Mouse (Mus musculus) kidney, embryonic 14.5 days (tissue): Measurements from ENCODE around the gene Lin28b. TPM values are rescaled to one million over a fixed set of nuclear protein-coding genes. Genes with fewer than 3 reads are reported as not detected.
"Not testable (repeated sequence)": the region's sequence is repeated elsewhere in the genome, so short reads cannot be mapped to it uniquely, and the experiment has no call there.

ENCODE experiments used
- ATAC-seq: fragments of 200-750 bp; cut with Nextera tagmentation; 2 replicates; pipeline ENCODE4 v1.8.0; 2017; ENCODE audit warnings: moderate number of reproducible peaks, mild to moderate bottlenecking, moderate TSS enrichment, moderate library complexity; ENCODE audit not compliant: low FRiP score, low TSS enrichment
- H3K27ac ChIP-seq: fragments of 300-500 bp; sonication (generic); 2 replicates; pipeline ENCODE4 v1.5.1; 2014; ENCODE audit warnings: low read depth, mild to moderate bottlenecking, low read length, moderate library complexity, mixed read lengths
- H3K27me3 ChIP-seq: fragments of 300-500 bp; sonication (generic); 2 replicates; pipeline ENCODE4 v1.6.1; 2014; ENCODE audit warnings: mild to moderate bottlenecking, low read length; ENCODE audit not compliant: control insufficient read depth, insufficient read depth
- H3K36me3 ChIP-seq: fragments of 300-500 bp; sonication (generic); 2 replicates; pipeline ENCODE4 v1.6.1; 2014; ENCODE audit warnings: low read length, mixed read lengths; ENCODE audit not compliant: control insufficient read depth, insufficient read depth
- H3K4me1 ChIP-seq: fragments of 300-500 bp; sonication (generic); 2 replicates; pipeline ENCODE4 v1.6.1; 2014; ENCODE audit warnings: low read length, mixed read lengths; ENCODE audit not compliant: control insufficient read depth, insufficient read depth
- H3K4me2 ChIP-seq: fragments of 300-500 bp; sonication (generic); replicated peaks from 2 replicates; pipeline ENCODE4 v1.6.1; 2014; ENCODE audit warnings: low read depth, mild to moderate bottlenecking, low read length
- H3K4me3 ChIP-seq: fragments of 300-500 bp; sonication (generic); 2 replicates; pipeline ENCODE4 v1.5.1; 2014; ENCODE audit warnings: mild to moderate bottlenecking, low read length
- H3K9ac ChIP-seq: fragments of 300-500 bp; sonication (generic); 2 replicates; pipeline ENCODE4 v1.6.1; 2014; ENCODE audit warnings: low read depth, mild to moderate bottlenecking, low read length, moderate library complexity
- H3K9me3 ChIP-seq: fragments of 300-500 bp; sonication (generic); 2 replicates; pipeline ENCODE4 v1.6.1; 2016; ENCODE audit warnings: low read length; ENCODE audit not compliant: control insufficient read depth
- WGBS: fragments of 180-500 bp; shearing (Covaris S2); extraction: QIAGEN DNeasy Blood & Tissue Kit; methylation state at CpG from one replicate; pipeline ENCODE4 v1.1.7; 2014; 5-methylcytosine and 5-hydroxymethylcytosine counted together
- polyA plus RNA-seq: library from polyadenylated mRNA; unstranded; fragments of >200 nt; fragmentation: Nextera tagmentation; extraction: Ambion mirVana; gene quantifications from 2 replicates; pipeline ENCODE4 v1.2.1, GENCODE M21; 2014

Gene Lin28b
- polyA plus RNA-seq, 1 experiment from 2014 or later: 3.1 TPM

DNA sequence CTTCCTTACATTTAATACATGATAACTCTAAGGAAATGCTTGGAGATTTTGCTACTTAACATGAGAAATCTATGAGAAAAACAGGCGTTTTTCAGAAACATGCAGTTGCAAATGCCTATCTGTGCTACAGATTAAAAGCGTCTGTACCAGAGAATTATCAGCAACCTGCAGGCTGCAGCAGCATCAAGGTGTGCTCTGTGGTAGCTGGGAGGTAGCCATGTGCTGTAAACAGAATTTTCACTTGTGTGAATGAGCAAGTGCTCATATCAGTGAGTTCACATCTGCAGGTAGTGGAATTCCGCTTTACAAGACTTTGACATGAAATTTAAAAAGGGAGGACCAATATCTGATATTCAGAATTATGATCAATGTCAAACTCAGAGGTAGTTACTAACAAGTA is 107.9 kb downstream of the Lin28b start:
- H3K4me2 ChIP-seq: no peak overlapping the region
- H3K27ac ChIP-seq: no peak overlapping the region
- H3K9ac ChIP-seq: no peak overlapping the region
- 96% methylated on average over 3 of the region's 3 CpGs for WGBS
- no peak for ATAC-seq
- H3K4me1 ChIP-seq: no peaks in the 10 kb centered on the region
- no peaks in the 10 kb centered on the region for H3K9me3 ChIP-seq
- no peaks in the 10 kb centered on the region for H3K36me3 ChIP-seq
- H3K4me3 ChIP-seq: no peak overlapping the region
- H3K27me3 ChIP-seq: no peaks in the 10 kb centered on the region

DNA sequence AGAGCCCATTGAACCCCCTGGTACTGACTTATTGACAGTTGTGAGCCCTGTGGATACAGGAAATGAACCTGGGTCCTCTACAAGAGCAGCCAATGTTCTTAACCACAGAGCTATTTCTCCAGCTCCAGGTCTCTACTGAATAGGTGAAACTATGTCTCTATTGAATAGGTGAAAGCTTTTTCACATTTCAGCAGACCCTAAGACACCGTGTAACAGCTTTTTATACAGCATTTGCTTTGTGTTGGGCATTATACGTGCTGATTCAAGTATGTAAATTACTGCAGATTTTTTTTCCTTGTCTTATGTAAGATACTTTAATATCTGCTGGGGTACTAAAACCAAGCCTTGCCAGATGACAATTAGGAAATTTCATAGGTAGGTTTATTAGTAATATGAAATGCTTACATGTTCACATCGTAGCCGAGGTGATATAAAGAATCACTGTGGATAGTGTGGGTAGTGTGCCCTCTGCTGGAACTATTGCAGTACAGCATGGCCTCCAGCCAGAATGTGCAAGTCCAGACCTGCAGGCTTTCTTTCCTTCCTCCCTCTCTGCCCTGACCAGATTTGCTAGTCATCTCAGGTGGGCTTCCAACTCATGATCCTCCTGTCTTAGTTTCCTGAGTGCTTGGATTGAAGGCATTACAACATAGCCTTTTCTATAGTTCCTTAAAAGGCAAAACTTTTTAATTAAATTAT is 113.1 kb downstream of the Lin28b start:
- no peak for ATAC-seq
- H3K27ac ChIP-seq: no peak overlapping the region
- H3K4me2 ChIP-seq: no peak overlapping the region
- no peaks in the 10 kb centered on the region for H3K9me3 ChIP-seq
- 57% methylated on average over 4 of the region's 4 CpGs for WGBS
- no peaks in the 10 kb centered on the region for H3K36me3 ChIP-seq
- H3K4me3 ChIP-seq: no peak overlapping the region
- H3K27me3 ChIP-seq: no peaks in the 10 kb centered on the region
- H3K9ac ChIP-seq: no peak overlapping the region
- no peaks in the 10 kb centered on the region for H3K4me1 ChIP-seq

DNA sequence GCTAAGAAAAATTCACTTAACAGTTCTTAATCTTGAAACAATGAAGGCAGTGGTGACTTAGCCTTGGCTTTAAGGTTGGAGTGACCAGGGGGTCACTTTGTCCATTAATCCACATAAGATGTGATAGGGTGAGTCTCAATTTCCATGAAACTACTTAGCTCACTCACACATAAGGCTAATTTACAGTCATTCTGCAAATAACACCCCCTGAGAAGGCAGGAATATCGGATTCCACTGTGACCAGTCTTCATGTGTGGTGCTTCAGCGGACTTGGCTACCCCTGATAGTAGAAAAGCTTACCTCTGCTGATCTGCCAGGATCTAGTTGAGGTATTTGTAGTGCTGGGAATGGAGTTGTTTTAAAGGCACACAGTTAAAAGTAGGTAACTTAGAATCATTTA is 115.7 kb downstream of the Lin28b start:
- no peak overlapping the region for H3K9ac ChIP-seq
- WGBS: 30% methylated on average over 2 of the region's 2 CpGs

DNA sequence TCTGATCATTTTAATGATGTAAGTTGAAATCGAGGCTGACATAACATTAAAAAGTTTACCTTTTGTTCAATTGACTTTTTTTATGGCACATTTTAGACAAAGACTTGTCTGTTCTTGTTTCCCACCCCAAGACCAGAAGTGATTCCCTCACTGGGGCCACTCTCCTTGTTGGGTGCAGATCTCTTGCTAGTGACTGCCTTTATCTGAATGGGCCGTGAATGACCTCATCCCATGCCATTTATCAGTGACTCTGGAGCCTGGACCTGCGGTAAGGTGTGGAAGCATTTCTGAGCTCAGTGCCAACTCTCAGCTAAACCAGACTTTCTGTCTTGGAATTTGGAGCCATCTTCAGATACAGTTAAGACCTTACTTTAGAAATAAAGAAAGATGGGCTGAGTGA is 116.6 kb downstream of the Lin28b start:
- H3K4me2 ChIP-seq: no peak overlapping the region
- no peaks in the 10 kb centered on the region for H3K27me3 ChIP-seq
- no peaks in the 10 kb centered on the region for H3K36me3 ChIP-seq
- no peak overlapping the region for H3K27ac ChIP-seq
- no peak overlapping the region for H3K4me3 ChIP-seq
- H3K9me3 ChIP-seq: no peaks in the 10 kb centered on the region
- no peak for ATAC-seq
- H3K4me1 ChIP-seq: no peaks in the 10 kb centered on the region
- H3K9ac ChIP-seq: no peak overlapping the region
- WGBS: 79% methylated on average over 3 of the region's 3 CpGs

More for the DNA sequence above, 115.7 kb downstream of the Lin28b start:
- Histone ChIP-seq H3K9me3 (no peaks in the 10 kb centered on the region), H3K27me3 (no peaks in the 10 kb centered on the region), H3K4me3 (no peak overlapping the region), H3K27ac (no peak overlapping the region), H3K4me2 (no peak overlapping the region), H3K4me1 (no peaks in the 10 kb centered on the region), H3K36me3 (no peaks in the 10 kb centered on the region)
- peak; percentile 41; the same call in 1 of the 2 replicates for ATAC-seq

DNA sequence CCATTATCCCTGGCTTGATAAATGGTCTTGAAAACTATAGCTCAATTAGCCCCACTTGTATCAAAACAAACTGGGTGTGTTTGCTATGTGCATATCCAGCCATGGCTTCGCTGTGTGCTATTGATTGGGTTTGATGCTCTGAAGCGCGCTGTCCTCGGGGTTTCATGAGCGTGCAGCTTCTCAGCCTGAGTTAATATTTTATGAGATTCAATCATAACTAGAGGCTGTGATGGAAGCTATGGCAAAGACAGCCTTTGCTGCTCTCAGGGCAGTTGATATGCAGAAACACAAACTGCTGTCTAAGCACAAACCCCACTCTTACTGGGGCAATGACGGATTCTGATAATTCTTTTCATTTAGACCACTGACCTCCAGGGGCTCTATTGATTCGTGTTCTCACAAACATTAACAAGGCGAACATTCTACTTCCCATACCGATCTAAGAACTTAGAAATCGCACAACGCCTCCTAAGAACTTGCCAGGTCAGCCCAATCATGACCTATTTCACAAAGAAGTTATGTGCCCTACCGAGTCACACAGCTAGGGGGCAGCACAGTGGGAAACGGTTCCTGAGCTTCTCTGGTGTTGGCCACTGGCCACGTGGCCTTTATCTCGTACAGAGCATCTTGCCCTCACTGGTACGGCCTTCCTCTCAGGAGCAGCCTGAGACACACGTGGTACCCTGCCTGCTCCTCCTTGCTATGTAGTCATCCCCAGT is 119.0 kb downstream of the Lin28b start:
- Histone ChIP-seq H3K36me3 (no peaks in the 10 kb centered on the region), H3K27ac (no peak overlapping the region), H3K4me3 (no peak overlapping the region), H3K9ac (no peak overlapping the region), H3K4me1 (no peaks in the 10 kb centered on the region), H3K27me3 (no peaks in the 10 kb centered on the region), H3K9me3 (no peaks in the 10 kb centered on the region), H3K4me2 (no peak overlapping the region)
- 88% methylated on average over 17 of the region's 17 CpGs for whole genome bisulfite sequencing
- no peak for ATAC-seq

DNA sequence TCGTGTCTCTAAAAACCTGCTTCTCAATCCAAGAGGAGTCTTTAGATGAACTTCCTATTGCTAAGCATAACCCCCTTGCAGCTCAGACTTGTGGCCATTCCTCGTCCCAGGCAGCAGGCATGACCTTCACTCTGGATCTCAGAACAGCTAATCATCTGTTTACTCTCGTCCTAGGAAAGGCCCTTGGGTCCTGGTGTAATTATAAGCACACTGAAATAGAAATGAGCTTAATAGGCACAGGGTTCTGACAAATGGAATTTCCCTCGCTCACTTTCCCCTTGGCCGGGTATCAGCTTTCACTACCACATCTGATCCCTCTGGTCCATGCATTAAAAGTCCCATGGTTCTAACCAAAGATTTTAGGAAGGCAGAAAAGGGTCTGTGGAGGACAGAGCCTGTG is 122.8 kb downstream of the Lin28b start:
- H3K4me3 ChIP-seq: no peak overlapping the region
- no peaks in the 10 kb centered on the region for H3K36me3 ChIP-seq
- H3K4me1 ChIP-seq: no peaks in the 10 kb centered on the region
- 34% methylated on average over 5 of the region's 5 CpGs for WGBS
- H3K4me2 ChIP-seq: no peak overlapping the region
- no peaks in the 10 kb centered on the region for H3K27me3 ChIP-seq
- no peak overlapping the region for H3K27ac ChIP-seq
- H3K9me3 ChIP-seq: no peaks in the 10 kb centered on the region
- H3K9ac ChIP-seq: no peak overlapping the region
- no peak for ATAC-seq

DNA sequence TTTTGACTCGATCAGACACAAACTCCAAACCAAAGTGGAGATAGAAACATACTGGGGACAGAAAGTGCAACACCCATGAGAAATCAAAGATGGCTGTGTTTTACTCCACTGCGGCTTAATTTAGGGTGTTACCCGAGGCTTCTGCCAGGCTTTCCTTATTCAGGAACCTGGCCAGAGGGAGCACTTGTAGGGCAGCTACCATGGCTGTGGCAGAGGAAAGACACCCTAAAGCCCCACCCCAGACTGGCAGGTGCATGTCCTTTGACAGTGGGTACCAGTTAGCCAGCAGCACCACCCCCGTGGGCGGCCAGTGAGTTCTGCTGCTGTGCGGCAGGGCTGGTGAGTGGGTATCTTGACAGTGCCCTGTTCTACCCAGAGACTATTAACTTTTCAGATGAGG is 130.1 kb downstream of the Lin28b start:
- no peak overlapping the region for H3K4me2 ChIP-seq
- no peak overlapping the region for H3K9ac ChIP-seq
- WGBS: 94% methylated on average over 6 of the region's 6 CpGs
- H3K4me1 ChIP-seq: no peaks in the 10 kb centered on the region
- no peak for ATAC-seq
- H3K36me3 ChIP-seq: no peaks in the 10 kb centered on the region
- H3K27ac ChIP-seq: no peak overlapping the region
- no peaks in the 10 kb centered on the region for H3K9me3 ChIP-seq
- H3K4me3 ChIP-seq: no peak overlapping the region
- H3K27me3 ChIP-seq: no peaks in the 10 kb centered on the region

DNA sequence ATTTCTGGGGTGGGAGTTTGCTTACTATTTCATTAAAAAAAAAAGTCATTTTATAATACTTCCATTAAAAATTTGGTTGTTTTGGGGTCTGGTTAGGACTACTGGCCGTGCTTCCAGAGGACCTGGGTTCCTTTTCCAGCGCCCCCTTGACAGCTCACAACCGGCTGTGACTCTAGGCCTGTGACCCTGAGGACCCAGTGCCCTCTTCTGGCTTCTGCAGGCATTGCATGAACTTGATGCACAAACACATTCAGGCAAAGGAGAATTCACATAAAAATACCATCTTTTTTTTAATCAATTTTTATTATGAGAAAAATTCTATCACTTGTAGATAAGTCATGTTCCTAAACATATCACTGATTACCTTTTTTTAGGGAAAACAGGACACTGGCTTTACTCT is 138.1 kb downstream of the Lin28b start:
- H3K4me3 ChIP-seq, ATAC-seq, H3K27me3 ChIP-seq, H3K27ac ChIP-seq, H3K9me3 ChIP-seq, H3K36me3 ChIP-seq, H3K9ac ChIP-seq, H3K4me2 ChIP-seq, H3K4me1 ChIP-seq: not testable (repeated sequence)
- WGBS: 87% methylated on average over 3 of the region's 3 CpGs

DNA sequence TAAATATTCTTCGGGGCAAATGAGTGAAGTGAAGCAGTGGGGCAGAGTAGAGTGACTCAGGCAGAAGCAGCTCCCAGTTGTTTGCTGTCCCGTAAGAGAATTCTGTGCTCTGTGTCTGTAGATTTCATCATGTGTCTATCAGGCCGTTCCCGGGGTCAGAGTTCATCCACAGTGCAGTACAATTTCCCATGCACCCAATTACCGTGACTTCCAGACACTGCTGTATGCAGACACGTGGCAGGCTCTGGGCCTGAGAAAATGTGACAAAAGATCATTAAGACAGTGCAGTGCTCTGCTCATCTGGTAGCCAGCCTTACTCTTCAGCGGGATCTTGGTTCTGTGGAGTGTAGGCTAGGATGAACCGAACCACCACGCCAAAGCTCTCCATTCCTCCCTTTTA is 141.0 kb downstream of the Lin28b start:
- no peak for ATAC-seq
- no peaks in the 10 kb centered on the region for H3K27me3 ChIP-seq
- WGBS: 80% methylated on average over 9 of the region's 9 CpGs
- no peak overlapping the region for H3K4me3 ChIP-seq
- no peak overlapping the region for H3K4me2 ChIP-seq
- no peaks in the 10 kb centered on the region for H3K36me3 ChIP-seq
- no peak overlapping the region for H3K27ac ChIP-seq
- no peak overlapping the region for H3K9ac ChIP-seq
- H3K4me1 ChIP-seq: no peaks in the 10 kb centered on the region
- no peaks in the 10 kb centered on the region for H3K9me3 ChIP-seq
